Mouse (Mus musculus) urinary bladder, adult 18-20 months (tissue): Measurements from ENCODE around the gene Olfr124.

Experiments used
- DNase-seq, 2 experiments: peaks; one replicate each; pipeline ENCODE4 v3.0.0; 2022; ENCODE audit warnings: low spot score in 2 of 2, mixed read lengths in 2 of 2

Gene Olfr124

DNA sequence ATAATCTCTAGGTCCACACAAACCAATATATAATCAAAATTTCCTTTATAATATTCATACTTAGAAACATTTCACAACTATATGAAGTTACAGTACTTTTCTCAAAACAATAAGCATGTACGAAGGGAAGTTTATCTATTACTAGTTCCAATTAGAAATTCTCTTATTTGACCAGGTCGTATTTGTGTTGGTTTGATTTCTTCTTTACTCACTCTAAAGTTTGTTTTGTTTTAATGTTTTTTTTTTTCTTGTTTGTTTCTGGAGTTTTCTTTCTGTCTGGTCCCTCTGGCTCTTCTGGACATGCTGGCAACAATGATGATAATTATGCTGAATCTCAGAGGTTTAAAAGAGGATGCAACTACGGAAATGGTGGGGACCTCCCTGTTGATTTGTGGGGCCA is at the start of gene Olfr124:
Gene Olfr124 (plus strand): TSS at position 301 of the 400 bp plus-strand sequence.
- no peak for DNase-seq

DNA sequence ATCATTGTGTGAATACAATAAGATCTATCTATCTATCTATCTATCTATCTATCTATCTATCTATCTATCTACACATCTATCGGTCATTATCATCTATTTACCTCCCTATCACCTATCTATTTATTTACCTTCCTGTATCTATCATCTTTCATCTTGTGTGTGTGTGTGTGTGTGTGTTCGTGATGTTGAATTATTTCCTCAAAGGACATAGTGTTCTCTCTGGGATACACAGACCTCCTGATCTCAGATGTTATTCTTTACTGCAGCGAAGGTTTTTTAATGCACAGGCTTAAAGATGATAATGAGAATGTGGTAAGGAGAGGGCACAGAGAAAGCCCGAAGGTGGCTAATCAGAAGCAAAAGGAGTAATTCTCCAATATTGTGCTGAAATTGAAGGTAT is 31.4 kb upstream of the Olfr124 start, which contains the start of gene Olfr122:
Gene Olfr122 (plus strand): TSS at position 301 of the 400 bp plus-strand sequence.
- DNase-seq = no peak

GRCm38 (mm10) chr17:37793229-37793628 is 6.5 kb upstream of the Olfr124 start, which contains the start of gene Olfr123:
Gene Olfr123, plus strand, starts transcription at chr17:37793529.
- no peak for DNase-seq

- no peak for DNase-seq
Observed at GRCm38 (mm10) chr17:37832649-37833048, 33.0 kb downstream of the Olfr124 start, which contains the start of gene Olfr125. Gene Olfr125, plus strand, starts transcription at chr17:37832949.

- no peak for DNase-seq
Observed at GRCm38 (mm10) chr17:37847183-37847582, 47.5 kb downstream of the Olfr124 start, which contains the start of gene Olfr126. Gene Olfr126, plus strand, starts transcription at chr17:37847483.
